Mouse (Mus musculus) spleen, postnatal 36 days (tissue): ENCODE data around the gene Syndig1.

Experiments
- DNase-seq, 2 experiments: peaks; one replicate each; pipeline ENCODE4 v3.0.0; 2022; ENCODE audit warnings: low spot score in 2 of 2, mixed read lengths in 1 of 2

The Syndig1 gene

GRCm38 (mm10) chr2:149873346-149873745, 44.3 kb downstream of the Syndig1 start:
- DNase-seq: no peak

DNA sequence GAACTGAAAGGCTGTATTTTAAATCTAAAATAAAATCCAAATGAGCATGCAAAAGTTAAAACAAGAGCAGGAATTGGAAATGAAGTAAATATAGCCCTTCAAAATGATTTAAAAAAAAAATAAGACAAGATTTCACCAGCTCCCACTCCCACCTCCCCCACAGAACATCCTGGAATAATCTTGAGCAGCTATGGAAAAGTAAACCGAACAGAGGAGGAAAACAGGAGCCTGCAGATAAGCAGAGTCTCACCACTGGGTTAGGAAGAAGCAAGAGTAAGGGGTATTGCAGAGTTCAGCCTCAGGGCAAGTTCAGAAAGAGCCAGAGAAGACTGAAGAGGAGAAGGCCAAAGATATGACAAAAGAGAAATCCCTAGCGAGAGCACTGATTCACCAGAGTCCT, 48.9 kb downstream of the Syndig1 start:
- DNase-seq: no peak

DNA sequence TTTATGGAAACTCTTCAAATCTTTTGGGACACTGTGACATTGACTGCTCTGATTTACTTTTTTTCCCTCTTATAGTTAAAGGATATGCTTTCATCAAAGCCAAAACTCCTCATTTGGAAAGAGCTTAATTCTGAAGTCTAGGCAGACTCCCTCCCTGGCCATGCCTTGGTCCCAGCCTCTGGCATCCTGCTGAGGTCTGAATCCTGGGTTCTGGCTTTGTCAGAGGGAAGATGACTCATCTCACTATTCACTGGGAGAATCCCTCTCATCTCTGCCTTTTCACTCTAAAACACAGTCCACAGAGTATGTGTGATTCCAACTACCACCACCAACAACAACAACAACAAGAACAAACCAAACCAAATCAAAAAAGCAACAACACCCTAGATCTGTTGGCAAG, 58.6 kb downstream of the Syndig1 start:
- no peak for DNase-seq

DNA sequence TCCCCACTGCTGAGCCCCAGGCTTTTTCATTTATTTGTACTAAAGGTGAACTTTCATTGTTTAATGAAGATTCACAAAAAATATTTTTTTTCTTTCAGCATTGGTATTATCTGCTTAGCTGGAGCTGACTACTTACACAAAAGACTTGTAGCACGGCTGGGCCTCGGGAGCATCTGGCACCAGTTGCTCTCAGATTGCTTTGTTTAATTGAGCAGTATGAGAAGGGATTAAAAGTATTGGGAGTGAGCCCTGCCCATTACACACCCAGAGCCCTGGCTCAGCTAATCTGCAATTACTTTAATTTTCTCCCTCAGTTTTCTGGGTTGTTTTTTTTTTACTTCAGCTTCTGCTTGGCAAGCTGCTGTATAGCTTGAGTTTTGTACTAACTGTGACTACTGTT, 62.6 kb downstream of the Syndig1 start:
- DNase-seq: no peak

DNA sequence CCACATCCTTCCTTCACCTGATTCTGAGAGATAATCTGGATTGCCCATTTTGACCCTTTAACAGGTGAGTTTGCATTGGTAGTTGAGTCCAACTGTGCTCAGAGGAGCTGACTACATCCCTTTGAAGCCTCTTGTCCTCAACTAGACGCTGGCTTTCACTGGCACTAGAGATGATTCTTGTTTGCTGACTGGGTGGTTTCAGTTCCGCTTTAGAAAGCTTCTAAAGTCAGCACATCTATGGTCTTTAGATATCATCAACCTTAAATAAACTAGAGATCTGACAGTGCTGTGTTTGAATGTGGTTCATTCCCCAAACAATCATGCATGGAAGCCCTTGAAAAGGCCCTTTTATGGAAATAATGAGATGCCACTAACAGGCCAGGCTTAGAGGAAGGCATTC, 67.3 kb downstream of the Syndig1 start:
- no peak for DNase-seq

DNA sequence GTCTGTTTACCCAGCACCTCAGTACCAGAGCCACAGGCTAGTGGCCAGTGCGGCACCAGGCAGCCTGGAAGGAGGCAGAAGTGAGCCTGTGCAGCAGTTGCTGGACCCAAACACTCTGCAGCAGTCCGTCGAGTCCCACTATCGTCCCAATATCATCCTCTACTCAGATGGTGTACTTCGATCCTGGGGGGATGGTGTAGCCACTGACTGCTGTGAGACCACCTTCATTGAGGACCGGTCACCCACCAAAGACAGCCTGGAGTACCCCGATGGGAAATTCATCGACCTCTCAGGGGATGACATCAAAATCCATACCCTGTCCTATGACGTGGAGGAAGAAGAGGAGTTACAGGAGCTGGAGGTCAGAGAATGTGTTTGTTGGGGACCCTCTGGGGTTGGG, 70.6 kb downstream of the Syndig1 start:
- DNase-seq: no peak

GRCm38 (mm10) chr2:149900606-149901005, 71.6 kb downstream of the Syndig1 start:
- DNase-seq: no peak

DNA sequence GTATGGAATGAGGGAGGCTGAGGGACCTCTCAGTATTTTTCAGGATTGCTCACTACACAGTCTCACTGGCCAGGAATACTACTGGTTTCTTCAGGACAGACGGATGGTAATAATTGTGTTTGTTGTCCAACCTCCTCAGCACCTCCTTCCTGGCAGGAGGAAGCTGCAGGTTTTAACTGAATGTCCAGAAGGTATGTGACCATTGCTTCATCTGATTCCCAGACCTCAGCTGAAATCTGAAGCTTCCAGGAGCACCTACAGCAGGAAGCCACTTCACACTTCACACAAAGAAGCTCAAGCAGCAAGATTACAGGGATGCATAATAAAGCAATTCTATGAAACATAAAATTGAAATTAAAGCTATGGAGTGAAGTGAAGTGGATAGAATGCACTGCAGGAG, 75.4 kb downstream of the Syndig1 start:
- no peak for DNase-seq

- no peak for DNase-seq
Observed at GRCm38 (mm10) chr2:149906694-149907093, 77.7 kb downstream of the Syndig1 start.

DNA sequence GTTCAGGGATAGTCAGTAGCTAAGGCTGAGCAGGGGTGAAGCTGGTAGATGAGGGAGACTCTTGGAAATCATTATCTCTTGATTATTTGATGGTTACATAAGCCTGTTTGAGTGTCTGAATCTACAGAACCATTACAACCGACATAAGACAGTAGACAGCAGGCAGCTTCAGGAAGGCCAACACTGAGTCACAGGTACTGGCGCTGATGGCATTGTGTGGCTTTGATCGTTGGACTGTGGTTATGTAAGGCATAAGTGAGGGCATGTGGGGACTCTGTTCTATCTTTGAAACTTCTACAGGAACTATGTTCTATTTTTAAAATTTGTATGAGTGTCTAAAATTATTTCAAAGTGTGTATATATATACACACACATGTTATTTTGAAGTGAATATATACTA, 88.2 kb downstream of the Syndig1 start:
- no peak for DNase-seq

GRCm38 (mm10) chr2:149923561-149923960, 94.5 kb downstream of the Syndig1 start:
- DNase-seq: no peak

DNA sequence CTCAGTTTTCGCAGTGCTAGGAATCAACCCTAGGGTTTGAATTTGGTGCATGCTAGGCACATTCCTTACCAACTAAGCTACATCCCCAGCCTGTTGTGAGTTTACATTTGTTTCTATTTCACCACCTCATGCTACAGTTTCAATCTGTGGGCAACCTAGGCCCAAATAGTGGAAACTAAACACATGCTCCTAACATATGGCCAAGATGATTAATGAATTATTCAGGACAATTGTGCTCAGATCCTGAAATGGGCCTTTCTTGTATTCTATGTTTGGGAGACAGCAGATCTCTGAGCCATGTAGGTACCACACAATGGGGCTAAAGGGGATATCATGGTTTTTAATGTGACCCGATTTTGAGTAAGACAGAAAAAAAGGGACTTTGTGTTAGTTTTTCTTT, 96.9 kb downstream of the Syndig1 start:
- no peak for DNase-seq

GRCm38 (mm10) chr2:149927001-149927400, 98.0 kb downstream of the Syndig1 start:
- no peak for DNase-seq

GRCm38 (mm10) chr2:149927481-149927880, 98.5 kb downstream of the Syndig1 start:
- no peak for DNase-seq

DNA sequence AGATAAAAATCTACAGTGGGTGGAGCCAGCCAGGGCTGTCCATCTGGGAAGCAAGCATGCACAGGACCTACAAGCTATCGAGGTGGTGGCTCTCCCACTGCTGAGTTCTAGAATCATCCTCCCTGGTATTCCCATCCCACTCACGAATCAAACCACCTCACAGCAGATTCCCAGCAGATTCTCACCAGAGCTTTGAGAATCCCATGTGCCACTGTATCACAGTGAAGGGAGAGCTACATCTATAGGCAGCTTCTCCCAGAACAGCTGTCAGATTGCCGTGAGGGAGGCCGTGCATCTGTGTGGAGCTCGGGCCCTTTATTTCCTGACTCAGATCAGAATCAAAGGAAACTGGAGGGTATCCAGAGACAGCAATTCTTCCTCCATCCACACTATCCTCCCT, 101.0 kb downstream of the Syndig1 start:
- no peak for DNase-seq

GRCm38 (mm10) chr2:149931111-149931510, 102.1 kb downstream of the Syndig1 start:
- no peak for DNase-seq

GRCm38 (mm10) chr2:149932095-149932494, 103.1 kb downstream of the Syndig1 start:
- DNase-seq: no peak

DNA sequence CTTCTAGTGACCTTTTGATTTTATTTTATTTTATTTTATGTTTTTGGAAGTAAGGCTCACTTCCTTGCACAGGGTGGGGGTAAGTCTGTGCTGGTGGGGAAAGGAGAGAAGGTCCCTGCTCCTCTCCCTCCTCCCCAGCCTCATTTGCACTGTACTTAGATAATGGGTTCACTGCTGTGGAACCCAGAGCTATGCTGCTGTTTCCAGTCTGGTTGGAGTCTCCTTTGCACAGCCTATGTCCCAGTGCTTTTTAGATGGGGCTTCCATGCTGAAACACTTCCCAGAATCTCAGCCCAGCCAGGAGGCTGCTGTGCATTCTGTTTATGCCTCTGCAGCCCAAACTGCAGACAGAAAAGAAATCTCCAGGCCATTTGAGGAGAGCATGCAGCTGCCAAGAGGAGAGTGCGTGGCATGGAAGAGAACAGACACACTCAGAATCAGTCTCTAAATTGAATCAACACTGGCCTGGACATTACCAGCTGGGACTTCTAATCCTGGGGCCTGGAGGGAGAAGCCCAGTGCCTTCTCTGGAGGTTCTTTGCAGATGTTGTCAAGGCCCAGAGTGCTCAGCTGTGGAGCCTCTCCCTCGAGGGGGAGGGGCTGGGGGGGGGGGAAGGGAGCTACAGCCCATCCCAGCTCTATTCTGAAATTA, 104.4 kb downstream of the Syndig1 start:
- no peak for DNase-seq

GRCm38 (mm10) chr2:149934139-149934538, 105.1 kb downstream of the Syndig1 start:
- no peak for DNase-seq

DNA sequence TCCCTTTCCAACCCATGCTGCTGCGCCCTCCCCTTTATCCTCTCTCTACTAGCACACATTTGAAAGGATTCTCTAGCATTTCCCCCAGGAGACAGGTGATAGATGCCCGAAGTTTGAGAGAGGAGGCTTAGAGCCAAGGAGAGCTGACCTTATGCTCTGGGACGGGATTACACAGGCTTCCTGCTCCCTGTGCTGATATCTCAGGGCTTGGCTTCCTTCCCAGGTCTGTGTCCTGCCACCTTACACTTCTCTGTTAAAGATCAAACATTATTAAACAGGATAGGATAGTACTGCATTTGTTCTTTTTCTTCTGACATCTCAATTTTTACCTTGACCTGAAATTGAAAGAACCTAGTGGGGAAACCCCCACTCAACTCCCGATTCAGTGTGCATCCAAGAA, 109.8 kb downstream of the Syndig1 start:
- DNase-seq: no peak

DNA sequence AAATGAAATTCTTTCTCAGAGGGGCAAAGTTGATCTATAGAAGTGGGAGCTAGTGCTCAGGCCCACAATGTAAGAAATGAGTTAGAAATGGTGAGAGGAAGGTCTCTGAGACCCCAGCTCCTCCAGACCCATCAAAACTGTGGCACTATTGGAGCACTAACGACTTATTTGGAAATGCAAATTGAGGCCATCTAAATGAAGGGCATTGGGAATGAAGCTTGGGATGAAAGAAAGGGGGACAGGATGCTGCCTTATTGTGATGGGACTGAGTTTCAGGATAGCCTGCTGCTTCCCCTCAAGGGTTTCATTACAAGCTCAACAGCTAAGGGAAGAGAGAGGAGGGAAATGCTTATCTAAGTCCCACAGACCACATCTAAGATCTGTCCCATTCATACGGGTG, 110.6 kb downstream of the Syndig1 start:
- DNase-seq: no peak

- DNase-seq: no peak
Observed at GRCm38 (mm10) chr2:149950641-149951040, 121.6 kb downstream of the Syndig1 start.

GRCm38 (mm10) chr2:149971014-149971413, 142.0 kb downstream of the Syndig1 start:
- no peak for DNase-seq

- no peak for DNase-seq
Observed at GRCm38 (mm10) chr2:149973583-149973982, 144.6 kb downstream of the Syndig1 start.
